Mouse (Mus musculus) cerebellum, adult 9-10 months (tissue): ENCODE measurements around the gene Gins3.
"Not testable (repeated sequence)": the region's sequence is repeated elsewhere in the genome, so short reads cannot be mapped to it uniquely, and the experiment has no call there.

Experiments
- DNase-seq: peaks from one replicate; pipeline ENCODE4 v3.0.0; 2022

Gins3 gene

DNA sequence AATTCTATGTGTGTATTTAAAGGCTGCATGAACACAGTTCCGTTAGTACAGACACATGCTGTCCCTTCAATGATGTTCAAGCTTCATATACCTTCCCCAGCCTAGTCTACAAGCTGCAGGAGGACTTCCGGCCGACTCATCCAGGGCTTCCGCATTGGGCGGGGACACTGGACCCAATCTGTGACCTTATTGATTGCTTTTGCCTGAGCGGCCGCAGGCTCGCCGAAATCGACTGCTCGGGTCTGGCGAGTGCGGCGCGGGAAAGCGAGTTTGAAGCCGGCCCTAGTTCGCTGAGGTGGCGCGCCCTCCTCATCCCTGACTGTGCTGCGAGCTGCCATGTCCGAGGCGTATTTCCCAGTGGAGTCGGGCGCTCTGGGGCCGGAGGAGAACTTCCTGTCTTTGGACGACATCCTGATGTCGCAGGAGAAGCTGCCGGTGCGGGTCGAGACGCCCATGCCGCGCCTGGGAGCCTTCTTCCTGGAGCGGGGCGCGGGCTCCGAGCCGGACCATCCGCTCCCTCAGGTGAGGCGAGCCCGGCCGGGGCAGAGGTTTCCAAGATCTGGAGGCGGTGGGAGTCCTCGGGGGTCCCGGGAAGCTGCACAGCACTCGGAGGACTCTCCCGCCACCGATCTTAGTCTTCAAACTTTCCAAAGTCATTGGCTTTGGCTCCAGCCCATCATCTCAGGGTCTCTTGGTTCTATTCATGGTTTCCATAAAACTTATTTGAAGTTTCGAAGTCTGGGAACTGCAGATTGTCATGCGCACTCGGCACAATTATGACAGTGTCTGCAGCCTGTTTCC lies at the start of gene Gins3:
TSS of gene Gins3 (plus strand) at position 192 of the 801 bp plus-strand sequence.
- DNase-seq: peak; percentile 93

DNA sequence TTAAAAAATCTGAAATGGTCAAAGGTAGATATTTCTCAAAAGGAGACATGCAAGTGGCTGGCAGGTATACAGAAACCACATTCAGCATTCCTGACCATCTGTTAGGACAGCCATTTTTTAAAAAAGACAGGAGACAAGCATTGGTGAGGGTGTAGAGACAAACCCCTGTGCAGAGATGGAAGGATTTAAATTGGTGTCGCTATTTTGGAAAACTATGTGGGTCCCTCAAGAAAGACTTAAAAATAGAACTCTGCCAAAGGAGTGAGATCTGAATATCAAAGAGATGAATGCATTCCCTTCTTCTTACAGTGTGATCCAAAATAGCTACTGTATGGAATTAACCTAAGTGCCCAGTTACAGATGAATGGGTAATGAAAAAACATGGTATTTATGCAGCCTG lies 45.9 kb upstream of the Gins3 start:
- no peak for DNase-seq

DNA sequence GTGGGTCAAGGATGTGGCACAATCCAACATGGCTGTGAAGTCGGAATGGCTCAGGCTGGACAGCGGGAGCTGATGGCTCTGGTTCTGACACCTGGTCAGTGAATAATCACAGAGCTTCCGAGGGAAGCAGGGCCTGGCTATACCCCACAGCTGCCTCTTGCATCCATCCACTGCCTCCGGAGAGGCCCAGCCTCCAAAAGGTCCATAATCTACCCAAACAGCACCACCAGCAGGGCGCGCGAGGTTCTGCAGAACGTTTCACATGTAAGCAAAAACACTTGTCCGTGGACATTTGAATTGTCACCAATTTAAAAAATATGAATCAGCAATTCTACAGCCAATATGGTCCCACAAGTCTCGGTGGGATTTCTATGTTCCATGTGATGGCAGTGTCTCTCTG lies 44.0 kb upstream of the Gins3 start:
- no peak for DNase-seq

DNA sequence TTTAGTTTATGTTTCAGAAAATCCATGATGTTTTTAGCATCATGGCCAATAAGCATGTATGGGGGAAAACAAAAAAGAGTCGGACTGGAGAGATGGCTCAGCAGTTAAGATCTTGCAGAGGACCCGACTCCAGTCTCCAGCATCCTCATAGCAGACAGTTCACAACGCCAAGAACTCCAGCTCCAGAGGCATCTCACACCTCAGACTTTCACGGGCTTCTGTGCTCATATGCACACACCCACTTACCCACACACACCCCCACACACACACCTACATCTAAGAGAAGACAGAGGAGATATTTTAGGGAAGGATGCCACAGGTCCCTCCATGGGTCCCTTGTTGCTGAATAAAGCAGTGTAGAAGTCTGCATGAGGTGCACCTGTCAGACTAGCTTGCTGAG lies 42.7 kb upstream of the Gins3 start:
- DNase-seq: no peak

DNA sequence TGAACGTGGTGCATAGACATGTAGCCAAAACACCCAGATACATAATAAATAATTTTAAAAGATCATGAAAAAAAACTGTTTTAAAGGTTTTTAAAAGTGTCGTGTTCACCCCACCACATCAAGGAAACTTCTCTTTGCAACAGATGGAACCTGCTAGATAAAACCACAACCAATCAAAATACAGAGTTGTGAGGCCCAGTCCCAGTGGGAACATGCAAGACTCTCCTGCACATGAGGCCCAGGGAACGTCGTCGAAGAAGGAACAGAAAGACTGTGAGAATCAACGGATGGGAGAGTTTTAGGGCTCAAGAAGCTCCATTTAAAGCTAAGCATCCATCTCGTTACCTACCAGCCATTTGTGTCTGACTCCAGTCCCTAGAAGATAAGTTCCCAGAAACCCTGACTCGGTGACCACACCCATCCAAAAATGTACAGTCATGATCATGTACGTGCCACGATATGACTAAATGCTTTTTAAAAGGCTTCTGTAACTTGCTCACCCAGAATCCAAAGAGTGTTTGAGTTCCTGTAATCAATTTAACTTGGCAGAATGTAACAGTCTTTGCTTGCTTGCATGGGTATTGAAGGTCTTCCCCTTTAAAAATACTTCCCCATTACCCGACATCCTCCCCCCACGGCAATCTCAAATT lies 41.0 kb upstream of the Gins3 start:
- DNase-seq: no peak

DNA sequence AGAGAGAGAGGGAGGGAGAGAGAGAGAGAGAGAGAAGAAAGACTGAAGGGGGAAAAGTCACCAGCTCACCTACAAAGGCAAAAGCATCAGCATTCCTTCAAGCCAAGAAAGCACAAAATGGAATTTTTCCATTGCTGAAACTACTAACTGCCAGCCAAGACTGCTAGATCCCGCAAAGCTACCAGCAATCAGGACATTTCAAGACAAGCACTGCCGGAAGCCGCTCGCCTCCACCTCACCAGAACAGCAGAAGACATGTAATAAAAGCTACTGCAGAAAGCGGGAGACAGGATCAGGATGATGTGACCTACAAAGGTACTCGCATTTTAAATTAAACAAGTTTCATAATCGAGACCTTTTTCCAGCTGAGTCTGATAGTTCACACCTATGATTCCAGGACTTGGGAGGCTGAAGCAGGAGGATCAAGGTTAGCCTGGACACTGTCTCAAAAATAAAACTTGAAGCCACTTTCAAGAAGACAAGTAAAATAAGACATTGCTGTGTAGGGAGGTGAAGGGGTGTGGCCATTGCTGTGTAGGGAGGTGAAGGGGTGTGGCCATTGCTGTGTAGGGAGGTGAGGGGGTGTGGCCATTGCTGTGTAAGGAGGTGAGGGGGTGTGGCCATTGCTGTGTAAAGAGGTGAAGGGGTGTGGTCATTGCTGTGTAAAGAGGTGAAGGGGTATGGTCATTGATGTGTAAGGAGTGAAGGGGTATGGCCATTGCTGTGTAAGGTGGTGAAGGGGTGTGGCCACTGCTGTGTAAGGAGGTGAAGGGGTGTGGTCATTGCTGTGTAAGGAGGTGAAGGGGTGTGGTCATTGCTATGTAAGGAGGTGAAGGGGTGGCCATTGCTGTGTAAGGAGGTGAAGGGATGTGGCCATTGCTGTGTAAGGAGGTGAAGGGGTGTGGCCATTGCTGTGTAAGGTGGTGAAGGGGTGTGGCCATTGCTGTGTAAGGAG lies 39.5 kb upstream of the Gins3 start:
- no peak for DNase-seq

DNA sequence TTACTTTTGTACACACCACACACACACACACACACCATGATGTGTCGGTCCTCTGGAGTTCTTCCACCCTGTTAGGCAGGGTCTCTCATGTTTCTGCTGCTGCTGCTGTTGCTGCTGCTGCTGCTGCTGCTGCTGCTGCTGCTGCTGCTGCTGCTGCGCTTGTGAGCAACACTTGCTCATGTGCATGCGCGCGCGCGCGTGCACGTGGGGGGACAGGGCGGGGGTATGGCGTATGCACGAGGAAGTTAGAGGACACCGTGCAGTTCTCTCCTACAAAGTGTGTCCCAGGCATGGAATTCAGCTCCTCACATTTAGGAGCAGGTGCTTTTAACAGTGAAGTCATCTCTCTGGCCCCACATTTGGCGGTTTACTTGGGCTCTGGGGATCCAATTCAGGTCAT lies 38.1 kb upstream of the Gins3 start:
- DNase-seq: no peak

DNA sequence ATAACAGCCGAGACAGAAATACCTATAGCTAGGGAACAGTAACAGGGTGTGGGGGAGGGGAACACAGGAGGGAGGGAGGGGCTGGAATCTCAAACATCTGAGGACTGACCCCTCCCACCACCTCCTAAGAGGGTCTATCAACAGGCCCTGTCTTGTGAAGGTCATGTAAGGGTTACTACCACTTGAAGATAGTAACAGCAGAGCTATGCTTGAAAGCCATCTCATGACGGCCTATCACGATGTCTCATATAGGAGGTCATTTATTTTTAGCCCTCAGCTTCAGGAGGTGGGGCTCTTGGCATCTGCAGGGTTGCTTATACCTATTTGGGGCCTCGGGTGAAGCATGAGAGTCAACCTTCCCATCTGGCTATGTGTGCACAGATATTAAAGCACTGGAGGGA lies 36.4 kb upstream of the Gins3 start:
- DNase-seq: no peak

DNA sequence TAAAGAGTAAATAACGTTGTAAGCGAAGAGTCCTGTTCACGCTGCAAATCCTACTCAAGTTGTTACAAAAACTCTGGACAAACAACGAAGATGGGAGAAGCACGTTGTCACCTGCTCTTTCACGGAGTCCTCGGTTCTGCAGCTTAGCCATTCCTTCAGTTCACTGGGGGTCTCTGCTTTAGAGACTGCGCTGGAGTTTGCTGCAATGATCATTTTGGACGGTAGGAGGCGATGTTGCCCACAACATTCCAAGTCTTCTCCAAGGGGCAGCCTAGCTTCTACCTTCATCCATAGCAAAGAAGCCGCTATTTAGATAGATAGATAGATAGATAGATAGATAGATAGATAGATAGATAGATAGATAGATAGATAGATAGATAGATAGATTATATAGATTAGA lies 33.4 kb upstream of the Gins3 start:
- peak; percentile 52 for DNase-seq

DNA sequence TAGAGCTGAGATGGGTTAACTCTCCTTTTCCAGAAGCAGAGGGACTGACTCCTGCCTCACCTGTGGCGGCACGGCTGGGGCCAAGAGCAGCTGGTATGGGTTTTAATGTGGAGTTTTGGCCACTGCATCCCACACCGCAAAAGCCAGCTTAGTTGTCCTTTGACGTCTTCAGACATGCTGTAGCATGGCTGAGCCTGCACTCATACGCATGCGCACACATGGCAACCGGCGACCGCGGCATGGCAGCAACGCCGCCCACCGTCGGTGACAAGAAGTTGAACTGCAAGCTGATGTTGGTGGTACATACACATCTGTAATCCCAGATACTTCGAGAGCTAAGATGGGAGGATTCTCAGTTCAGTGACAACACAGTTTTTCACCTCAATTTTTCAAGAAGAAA lies 31.9 kb upstream of the Gins3 start:
- DNase-seq: no peak

DNA sequence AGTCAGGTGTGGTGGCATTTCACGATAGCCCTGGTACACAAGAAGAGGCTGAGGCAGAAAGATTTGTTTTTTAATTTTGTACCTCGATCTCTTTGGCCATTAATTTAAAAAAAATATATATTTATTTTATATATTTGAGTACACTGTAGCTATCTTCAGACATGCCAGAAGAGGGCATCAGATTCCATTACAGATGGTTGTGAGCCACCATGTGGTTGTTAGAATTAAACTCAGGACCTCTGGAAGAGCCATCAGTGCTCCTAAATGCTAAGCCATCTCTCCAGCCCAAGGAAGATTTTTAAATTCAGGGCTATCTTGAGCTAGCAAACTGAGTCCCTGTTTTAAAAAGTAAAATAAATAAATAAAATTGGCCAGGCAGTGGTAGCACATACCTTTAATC lies 31.1 kb upstream of the Gins3 start:
- no peak for DNase-seq

DNA sequence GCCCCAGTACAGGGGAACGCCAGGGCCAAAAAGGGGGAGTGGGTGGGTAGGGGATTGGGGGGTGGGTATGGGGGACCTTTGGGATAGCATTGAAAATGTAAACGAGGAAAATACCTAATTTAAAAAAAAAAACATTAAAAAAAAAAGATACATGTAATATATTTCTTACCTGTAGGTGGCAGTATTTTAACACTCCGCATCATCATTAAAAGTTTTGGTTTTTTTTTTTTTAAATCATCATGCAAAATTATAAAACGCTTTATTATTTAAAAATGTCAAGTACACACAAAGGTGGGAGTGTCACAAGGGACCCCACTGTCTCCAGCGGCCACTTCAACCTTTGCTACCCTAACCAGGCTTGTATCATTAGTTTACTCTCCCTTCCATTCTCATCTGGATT lies 26.7 kb upstream of the Gins3 start:
- not testable (repeated sequence) for DNase-seq

DNA sequence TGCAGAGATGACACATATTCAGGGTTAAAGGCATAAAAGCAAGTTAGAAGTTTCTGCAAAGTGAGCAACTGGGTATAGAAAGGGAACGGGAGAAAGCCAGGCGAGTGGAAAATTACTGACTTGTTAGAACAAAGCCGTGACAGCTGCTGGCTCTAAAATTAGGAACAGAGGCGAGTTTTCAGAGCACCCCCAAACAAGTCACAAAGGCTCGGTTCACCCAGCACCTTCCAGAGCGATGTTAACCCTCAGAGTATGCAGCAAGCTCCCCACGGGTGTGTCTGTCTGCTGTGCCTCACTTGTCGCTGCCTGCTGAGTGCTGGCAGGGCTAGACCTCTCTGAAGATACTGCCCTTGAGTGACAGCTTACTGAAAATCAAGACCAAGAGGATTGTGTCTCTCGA lies 26.0 kb upstream of the Gins3 start:
- peak; percentile 7 for DNase-seq

DNA sequence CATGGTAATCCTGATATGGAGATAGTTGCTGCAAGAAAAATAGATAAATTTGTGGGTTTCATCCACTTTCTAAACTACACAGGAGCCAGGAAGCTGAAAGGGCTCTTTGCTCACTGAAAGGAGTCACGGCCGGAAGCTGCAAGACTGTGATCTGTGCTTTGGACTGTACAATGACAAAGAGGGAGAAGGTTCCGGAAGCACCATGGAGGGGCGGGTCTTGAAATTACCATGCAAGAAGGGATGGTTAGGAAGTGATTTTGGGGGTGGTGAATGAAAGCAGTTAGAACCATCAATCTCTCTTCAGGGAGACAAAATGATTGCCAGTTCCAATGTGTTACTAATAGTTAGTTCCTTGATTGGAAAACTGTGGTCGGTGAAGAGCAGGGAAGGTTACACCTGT lies 23.8 kb upstream of the Gins3 start:
- DNase-seq: no peak

DNA sequence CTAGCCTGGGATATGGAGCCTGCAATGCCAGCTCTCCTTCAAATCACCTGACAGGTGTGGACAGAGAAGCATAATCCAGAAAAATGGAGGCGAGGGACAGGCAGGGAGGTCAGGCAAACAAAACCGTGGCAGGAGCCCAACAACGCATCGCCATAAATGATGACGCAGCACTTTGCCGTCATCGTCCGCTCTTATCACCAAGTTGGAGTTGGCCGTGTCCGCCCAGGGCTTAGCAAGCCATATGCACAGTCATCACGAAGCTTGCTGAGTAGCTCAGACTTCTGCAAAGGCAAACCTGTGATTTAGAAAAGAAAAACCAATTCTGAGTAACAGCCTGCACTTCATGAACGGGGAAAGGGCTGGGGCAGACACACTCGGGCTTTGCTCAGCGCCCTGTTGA lies 22.5 kb upstream of the Gins3 start:
- DNase-seq: no peak

DNA sequence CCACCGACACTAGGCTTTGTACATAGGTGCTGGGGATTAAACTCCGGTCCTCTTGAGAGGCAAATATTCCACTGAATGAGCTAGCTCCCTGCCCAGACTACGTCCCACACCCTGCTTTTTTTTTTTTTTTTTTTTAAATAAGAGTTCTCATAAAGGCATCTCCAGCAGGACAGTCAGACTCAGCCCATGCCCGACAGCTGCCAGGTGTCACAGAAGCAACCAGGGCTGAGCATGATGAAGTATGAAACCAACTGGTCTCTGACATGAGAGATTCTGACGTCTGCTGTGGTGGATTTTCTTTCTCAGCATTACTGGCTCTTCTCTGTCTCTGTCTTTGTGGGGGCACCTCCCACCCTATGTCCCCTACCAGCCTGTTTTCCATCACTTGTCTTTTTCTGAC lies 21.5 kb upstream of the Gins3 start:
- DNase-seq: no peak

DNA sequence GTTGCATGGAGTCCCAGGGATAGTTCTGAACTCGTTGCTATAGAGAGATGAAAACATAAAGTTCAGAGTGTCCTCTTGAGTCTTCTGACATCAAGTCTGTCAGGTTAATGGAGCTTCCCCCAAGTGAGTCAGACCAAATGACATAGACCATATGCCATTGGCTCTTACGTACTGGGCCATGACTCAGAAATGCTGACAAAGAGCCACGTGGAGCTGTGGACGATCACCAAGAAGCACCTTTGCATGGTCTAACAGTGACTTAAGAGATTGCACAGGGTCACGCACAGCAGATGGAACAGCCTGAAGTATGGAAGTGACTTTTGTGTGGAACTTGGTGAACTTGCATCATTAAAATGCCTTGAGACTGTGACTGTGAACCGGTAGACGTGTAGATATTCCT lies 16.9 kb upstream of the Gins3 start:
- no peak for DNase-seq

DNA sequence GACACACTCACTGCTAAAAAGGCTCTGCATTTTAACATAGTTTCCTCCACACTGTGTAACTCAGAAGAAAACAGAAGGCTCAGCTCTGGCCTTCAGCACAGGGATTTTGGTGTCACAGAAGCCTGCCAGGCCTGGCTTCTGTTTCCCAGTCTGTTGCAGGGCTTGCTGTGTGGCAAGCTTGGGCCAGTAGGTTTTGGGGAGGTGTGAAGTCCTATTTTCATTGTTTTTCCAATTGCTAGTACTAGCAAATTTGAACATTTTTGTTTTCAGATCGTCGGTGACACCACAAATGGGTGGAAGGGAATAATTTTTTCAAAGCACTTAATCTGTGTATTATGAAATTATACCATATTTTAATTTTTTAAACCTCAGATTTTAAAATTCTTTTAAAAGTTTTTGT lies 13.2 kb upstream of the Gins3 start:
- no peak for DNase-seq

DNA sequence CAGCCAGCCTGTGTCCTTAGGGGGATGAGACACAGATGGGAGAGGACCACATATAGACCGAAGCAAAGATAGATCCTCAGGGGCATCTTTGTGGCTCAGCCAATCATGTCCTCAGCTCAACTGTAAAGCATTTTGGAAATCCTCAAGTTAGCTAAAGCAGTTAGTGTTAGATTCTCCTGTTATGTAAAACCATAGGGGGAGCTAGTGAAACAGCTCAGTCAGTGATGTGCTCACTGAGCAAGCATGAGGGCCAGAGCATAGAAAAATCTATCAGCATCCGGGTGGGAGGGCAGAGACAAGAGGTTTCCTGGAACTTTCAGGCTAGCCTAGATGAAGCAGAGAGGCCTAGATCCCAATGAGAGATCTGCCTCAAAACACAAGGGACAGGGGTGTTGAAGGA lies 8.4 kb upstream of the Gins3 start:
- no peak for DNase-seq

DNA sequence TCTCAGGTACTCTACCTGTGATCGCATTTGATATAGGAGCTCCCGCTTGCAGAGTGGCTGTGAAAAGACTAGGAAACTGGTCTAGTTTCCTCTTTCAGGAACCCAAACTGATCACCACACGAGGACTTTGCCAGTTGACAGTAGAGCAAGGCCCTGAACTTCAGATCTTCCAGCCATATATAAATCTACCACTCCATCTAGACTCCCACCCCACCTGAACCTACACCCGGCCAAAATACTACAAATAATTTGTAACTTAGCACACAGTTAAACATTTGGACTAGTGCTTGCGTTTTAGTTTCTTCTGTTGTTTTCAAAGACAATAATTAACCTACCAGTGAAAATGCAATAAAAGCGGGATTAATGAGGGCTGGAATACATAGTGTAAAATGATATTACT lies 413 bp upstream of the Gins3 start:
- peak; percentile 14 for DNase-seq

DNA sequence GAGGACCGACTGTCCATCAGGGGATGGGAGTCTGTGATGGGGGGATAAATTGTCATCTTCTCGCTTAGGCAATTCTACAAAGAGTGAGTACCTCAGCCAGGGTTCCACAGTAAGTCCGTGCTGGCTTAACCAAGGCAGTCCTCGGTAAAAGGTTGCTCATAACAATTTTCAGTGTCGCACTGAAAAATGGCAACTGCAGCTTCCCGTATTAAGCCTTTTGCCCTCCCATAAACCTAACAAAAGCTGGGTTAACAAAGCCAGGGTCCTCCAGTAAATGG lies 749 bp downstream of the Gins3 start:
- DNase-seq: peak; percentile 2

DNA sequence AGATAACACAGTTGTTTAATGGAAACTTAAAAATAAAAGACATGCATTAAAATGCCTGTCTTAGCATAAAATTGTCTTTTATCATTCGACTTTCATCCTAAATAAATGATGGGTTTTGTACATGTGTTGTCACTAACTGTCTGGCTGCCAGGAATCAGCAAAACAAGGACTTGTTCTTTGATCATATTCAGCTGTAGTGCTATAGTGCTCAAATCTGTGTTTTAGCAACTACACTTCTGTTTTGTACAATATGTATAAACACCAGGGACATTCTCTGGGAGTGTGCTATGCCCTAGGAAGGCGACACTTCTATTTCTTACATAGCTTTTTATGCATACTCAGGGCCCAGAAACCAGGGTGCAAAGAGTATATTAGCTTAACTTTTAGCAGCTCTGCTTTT lies 11.7 kb downstream of the Gins3 start:
- no peak for DNase-seq

DNA sequence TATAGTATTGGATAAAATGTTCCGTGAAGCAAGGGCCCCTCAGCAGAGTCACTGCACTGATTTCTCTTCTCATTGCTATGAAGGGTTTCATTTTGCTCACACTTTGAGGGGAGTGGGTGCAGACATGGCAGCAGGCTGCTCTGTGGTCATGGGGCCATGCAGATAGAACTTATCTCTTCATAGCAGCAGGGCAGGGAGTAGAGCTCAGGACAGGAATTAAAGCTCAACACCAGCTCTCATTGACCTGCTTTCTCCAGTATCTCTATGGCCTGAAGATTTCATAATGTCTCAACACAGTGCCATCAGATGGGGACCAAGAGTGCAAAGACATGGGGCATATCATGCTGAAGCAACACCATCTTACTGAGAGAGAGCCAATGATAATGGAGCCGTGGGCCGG lies 15.0 kb downstream of the Gins3 start:
- DNase-seq: no peak

DNA sequence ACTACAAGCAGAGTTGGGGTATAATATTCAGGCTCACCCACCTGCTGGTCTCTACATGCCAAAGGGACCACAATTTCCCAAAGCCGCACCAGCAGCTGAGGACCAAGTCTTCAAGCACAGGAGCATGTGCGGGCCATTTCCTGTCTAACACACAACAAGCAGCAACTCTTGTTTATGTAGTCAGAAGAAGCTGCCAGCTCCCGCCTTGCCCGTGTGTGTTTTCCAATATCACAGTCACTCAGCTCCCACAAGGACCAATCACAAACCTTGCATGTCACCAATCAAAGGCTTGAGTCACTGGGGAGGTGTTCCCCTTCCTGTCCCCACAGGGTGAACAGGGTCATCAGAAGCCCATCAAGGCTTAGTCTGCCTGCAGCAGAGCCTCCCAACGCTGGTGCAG lies 20.1 kb downstream of the Gins3 start:
- no peak for DNase-seq
